Mouse (Mus musculus) cerebellum, adult 2 months (tissue): ENCODE measurements around the gene Heg1. TPM values are rescaled to one million over a fixed set of nuclear protein-coding genes. Genes with fewer than 3 reads are reported as not detected.
A peak's percentile ranks its signal among the peaks of the same experiment; 100 is the strongest.

Experiments
- DNase-seq, 2 experiments: peaks; one replicate each; pipeline ENCODE4 v3.0.0; 2021
- H3K27ac ChIP-seq: fragments of 200-500 bp; 2 replicates; pipeline ENCODE4 v1.5.1; 2012; ENCODE audit warnings: low read length, control low read depth, inconsistent platforms; ENCODE audit not compliant: insufficient read depth
- H3K27me3 ChIP-seq: fragments of 200-500 bp; 2 replicates; pipeline ENCODE4 v1.6.1; 2012; ENCODE audit warnings: inconsistent platforms, mild to moderate bottlenecking, low read length, moderate library complexity; ENCODE audit not compliant: control insufficient read depth, insufficient read depth
- H3K4me1 ChIP-seq: fragments of 200-500 bp; 2 replicates; pipeline ENCODE4 v1.6.1; 2011; ENCODE audit warnings: low read length; ENCODE audit not compliant: control insufficient read depth, insufficient read depth
- H3K4me3 ChIP-seq: fragments of 200-500 bp; replicated peaks from 2 replicates; pipeline ENCODE3; 2011; ENCODE audit warnings: mild to moderate bottlenecking, low read depth, low read length, control low read depth; ENCODE audit not compliant: insufficient read depth
- CTCF ChIP-seq: fragments of 200-500 bp; IDR thresholded peaks from 2 replicates; pipeline ENCODE4 v1.5.1; 2011; ENCODE audit warnings: low read depth, mild to moderate bottlenecking, control low read depth, low read length, moderate library complexity, borderline replicate concordance; ENCODE audit not compliant: insufficient read depth
- POLR2A ChIP-seq: fragments of 200-500 bp; IDR thresholded peaks from 2 replicates; pipeline ENCODE4 v1.6.1; 2011; ENCODE audit warnings: low read length, control low read depth, borderline replicate concordance; ENCODE audit not compliant: insufficient read depth
- WGBS: fragments of 180-500 bp; shearing (Covaris S2); methylation state at CpG from one replicate; pipeline ENCODE4 v1.1.7; 2018; 5-methylcytosine and 5-hydroxymethylcytosine counted together
- polyA plus RNA-seq: library from polyadenylated mRNA; depleted of rRNA; stranded (reverse); fragments of >200 nt; gene quantifications from 2 replicates; pipeline ENCODE4 v1.2.3, GENCODE M21; 2012

Heg1 gene
- polyA plus RNA-seq, 1 experiment = 21.9 TPM

GRCm38 (mm10) chr16:33766309-33766708 lies 82.1 kb downstream of the Heg1 start:
- no peaks in the 10 kb centered on the region for H3K27me3 ChIP-seq
- 92% methylated on average over 12 of the region's 12 CpGs for WGBS
- H3K4me1 ChIP-seq = no peaks in the 10 kb centered on the region
- H3K27ac ChIP-seq = no peak overlapping the region
- TF ChIP-seq CTCF (no peak), POLR2A (no peak)
- no peak for DNase-seq
- H3K4me3 ChIP-seq = no peak overlapping the region

DNA sequence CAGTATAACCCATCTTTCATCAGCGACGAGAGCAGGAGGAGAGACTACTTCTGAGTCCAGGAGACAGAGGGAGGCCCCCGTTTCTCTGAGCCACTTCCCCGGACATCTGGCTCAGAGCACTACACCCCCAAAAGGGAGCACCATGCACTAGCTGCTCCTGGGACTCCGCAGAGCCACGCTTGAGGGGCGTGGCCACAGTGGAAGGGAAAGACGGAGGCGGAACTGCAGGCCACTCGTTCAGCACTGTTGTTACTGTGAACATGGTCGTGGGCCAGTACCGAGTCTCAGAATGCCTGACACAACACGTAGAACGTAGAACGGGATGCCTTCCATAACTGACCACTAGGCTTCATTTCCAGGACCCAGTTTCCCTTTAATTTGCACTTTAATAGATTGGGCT lies 82.6 kb downstream of the Heg1 start:
- H3K4me3 ChIP-seq = no peak overlapping the region
- 66% methylated on average over 15 of the region's 15 CpGs for WGBS
- no peaks in the 10 kb centered on the region for H3K4me1 ChIP-seq
- DNase-seq = no peak
- no peak overlapping the region for H3K27ac ChIP-seq
- H3K27me3 ChIP-seq = no peaks in the 10 kb centered on the region
- TF ChIP-seq CTCF = no peak
- TF ChIP-seq POLR2A = no peak

- Histone ChIP-seq H3K27ac (no peak overlapping the region), H3K4me3 (no peak overlapping the region), H3K4me1 (no peaks in the 10 kb centered on the region), H3K27me3 (no peaks in the 10 kb centered on the region)
- 86% methylated on average over 3 of the region's 3 CpGs for WGBS
- TF ChIP-seq POLR2A = no peak
- TF ChIP-seq CTCF = no peak
- no peak for DNase-seq
These were observed 84.5 kb downstream of the Heg1 start for GRCm38 (mm10) chr16:33768491-33769278.

DNA sequence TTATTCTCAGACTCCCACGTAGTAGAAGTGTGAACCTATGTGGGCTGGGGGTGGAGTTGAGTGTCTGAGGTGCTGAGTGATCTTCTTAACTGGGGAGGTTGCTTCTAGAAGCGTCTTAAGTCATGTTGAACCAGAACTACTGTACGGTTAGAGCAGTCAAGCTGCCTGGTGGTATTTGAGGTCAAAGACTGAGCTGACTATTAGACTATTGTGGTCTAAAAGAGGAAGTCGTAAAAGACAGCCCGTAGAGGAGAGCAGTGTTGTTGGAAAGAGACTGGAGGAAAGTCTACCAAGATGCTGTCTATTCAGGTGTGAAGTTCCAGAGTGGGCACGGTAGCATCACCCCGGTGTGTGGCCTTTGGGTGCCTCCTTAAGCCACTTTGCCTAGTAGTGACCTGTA lies 85.7 kb downstream of the Heg1 start:
- Histone ChIP-seq H3K27ac (no peak overlapping the region), H3K27me3 (no peaks in the 10 kb centered on the region), H3K4me3 (no peak overlapping the region), H3K4me1 (no peaks in the 10 kb centered on the region)
- 92% methylated on average over 7 of the region's 7 CpGs for WGBS
- no peak for TF ChIP-seq POLR2A
- DNase-seq = no peak

- TF ChIP-seq CTCF = no peak
- TF ChIP-seq POLR2A = no peak
- DNase-seq = no peak
- Histone ChIP-seq H3K27me3 (no peaks in the 10 kb centered on the region), H3K27ac (no peak overlapping the region), H3K4me3 (no peak overlapping the region), H3K4me1 (no peaks in the 10 kb centered on the region; the same call in 1 of the 2 replicates)
- WGBS = 96% methylated on average over 4 of the region's 4 CpGs
These were observed 86.7 kb downstream of the Heg1 start for GRCm38 (mm10) chr16:33770778-33771454.

GRCm38 (mm10) chr16:33772809-33773208 lies 88.6 kb downstream of the Heg1 start:
- no peak for TF ChIP-seq CTCF
- no peak for TF ChIP-seq POLR2A
- no peak for DNase-seq

GRCm38 (mm10) chr16:33774972-33775371 lies 90.8 kb downstream of the Heg1 start:
- no peak overlapping the region for H3K4me3 ChIP-seq
- no peak overlapping the region for H3K27ac ChIP-seq
- 41% methylated on average over 3 of the region's 3 CpGs for WGBS
- peak; percentile 27 to 30 for DNase-seq
- no peaks in the 10 kb centered on the region; the same call in 1 of the 2 replicates for H3K4me1 ChIP-seq
- TF ChIP-seq CTCF (no peak), POLR2A (no peak)
- H3K27me3 ChIP-seq = no peaks in the 10 kb centered on the region

More at GRCm38 (mm10) chr16:33772809-33773208, 88.6 kb downstream of the Heg1 start:
- no peaks in the 10 kb centered on the region for H3K27me3 ChIP-seq
- 89% methylated on average over 5 of the region's 5 CpGs for WGBS
- H3K4me3 ChIP-seq = no peak overlapping the region
- H3K27ac ChIP-seq = no peak overlapping the region
- H3K4me1 ChIP-seq = no peaks in the 10 kb centered on the region; the same call in 1 of the 2 replicates

- no peak overlapping the region for H3K27ac ChIP-seq
- 89% methylated on average over 1 of the region's 1 CpGs for WGBS
- H3K4me1 ChIP-seq = no peaks in the 10 kb centered on the region; the same call in 1 of the 2 replicates
- DNase-seq = no peak
- H3K27me3 ChIP-seq = no peaks in the 10 kb centered on the region
- TF ChIP-seq POLR2A (no peak), CTCF (no peak)
- no peak overlapping the region for H3K4me3 ChIP-seq
These were observed 91.7 kb downstream of the Heg1 start for GRCm38 (mm10) chr16:33775733-33776335.
